Mouse (Mus musculus): ENCODE results near the gene Ercc6. TPM values are rescaled to one million over a fixed set of nuclear protein-coding genes. Genes with fewer than 3 reads are reported as not detected.

Gene Ercc6
- polyA plus RNA-seq, 1 experiment, result 2.0 TPM

DNA sequence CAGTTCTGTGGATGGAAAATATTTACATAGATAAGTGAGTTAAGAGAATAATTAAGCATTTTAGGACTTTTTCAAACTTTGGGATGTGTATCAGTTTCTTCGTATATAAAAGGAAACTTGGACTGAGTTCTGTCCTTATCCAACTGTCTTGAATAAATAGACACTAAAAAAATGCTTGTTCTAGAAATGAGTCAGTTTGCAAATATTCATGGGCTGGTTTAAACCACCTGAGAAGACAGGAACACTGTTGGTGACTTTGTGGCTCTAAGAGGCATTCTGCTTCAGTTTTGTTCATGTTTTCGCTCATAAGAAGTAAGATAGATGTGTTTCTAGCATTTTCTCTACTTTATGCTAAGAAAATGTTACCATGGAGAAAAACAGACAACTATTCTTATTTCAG lies 5.2 kb downstream of the Ercc6 start:
- no peaks in the 10 kb centered on the region for H3K27me3 ChIP-seq (ENCODE audit: control insufficient read depth, insufficient read depth, low read length)
- peaks cover 40% of the 10 kb centered on the region for H3K36me3 ChIP-seq (ENCODE audit: control insufficient read depth, insufficient read depth, low read length)
- H3K4me3 ChIP-seq (ENCODE audit: low read depth, low read length), result no peak overlapping the region
- H3K27ac ChIP-seq (ENCODE audit: insufficient read depth, low read depth, low read length), result no peak overlapping the region
- TF ChIP-seq POLR2A (IDR thresholded peaks at IDR 0.05; ENCODE audit: low read depth, low read length), result no peak
- 91% methylated on average over 2 of the region's 2 CpGs for whole genome bisulfite sequencing
- H3K4me1 ChIP-seq (ENCODE audit: control insufficient read depth, insufficient read depth, insufficient read length, low read length), result peaks cover 5% of the 10 kb centered on the region

DNA sequence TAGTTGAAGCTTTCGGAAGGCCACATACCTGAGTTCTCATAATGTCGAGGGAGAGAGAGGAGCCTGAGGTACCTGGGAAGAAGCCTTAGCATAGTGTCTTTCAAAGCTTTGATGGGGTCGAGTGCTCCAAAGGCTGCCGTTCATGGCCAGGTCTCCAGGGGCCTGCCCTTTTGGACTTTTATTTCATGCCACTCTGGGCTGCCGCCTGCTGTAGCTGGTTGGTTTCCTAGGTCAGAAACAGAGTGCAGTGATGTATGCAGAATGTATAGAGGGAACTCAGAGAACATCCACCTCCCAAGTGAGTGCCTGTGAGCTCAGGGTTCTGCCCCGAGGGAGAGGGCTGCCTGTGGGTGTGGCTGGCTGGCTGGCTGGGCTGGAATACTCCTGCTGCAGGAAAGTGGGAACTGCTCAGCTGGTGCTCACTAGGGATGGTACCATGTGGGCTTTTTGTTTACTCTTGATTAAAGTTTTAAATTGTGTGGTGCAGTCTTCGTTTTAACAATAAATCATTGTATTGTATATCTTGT lies 7.1 kb downstream of the Ercc6 start:
- WGBS, result 63% methylated on average over 7 of the region's 7 CpGs
- Histone ChIP-seq H3K4me1 (ENCODE audit: control insufficient read depth, insufficient read depth, insufficient read length, low read length) (peaks cover 4% of the 10 kb centered on the region), H3K4me3 (ENCODE audit: low read depth, low read length) (no peak overlapping the region), H3K27ac (ENCODE audit: insufficient read depth, low read depth, low read length) (no peak overlapping the region), H3K36me3 (ENCODE audit: control insufficient read depth, insufficient read depth, low read length) (peaks cover 47% of the 10 kb centered on the region), H3K27me3 (ENCODE audit: control insufficient read depth, insufficient read depth, low read length) (no peaks in the 10 kb centered on the region)
- TF ChIP-seq POLR2A (IDR thresholded peaks at IDR 0.05; ENCODE audit: low read depth, low read length) (no peak), CTCF (IDR thresholded peaks at IDR 0.05; ENCODE audit: extremely low read depth, insufficient read length, insufficient replicate concordance, low read depth, low read length) (no peak)

DNA sequence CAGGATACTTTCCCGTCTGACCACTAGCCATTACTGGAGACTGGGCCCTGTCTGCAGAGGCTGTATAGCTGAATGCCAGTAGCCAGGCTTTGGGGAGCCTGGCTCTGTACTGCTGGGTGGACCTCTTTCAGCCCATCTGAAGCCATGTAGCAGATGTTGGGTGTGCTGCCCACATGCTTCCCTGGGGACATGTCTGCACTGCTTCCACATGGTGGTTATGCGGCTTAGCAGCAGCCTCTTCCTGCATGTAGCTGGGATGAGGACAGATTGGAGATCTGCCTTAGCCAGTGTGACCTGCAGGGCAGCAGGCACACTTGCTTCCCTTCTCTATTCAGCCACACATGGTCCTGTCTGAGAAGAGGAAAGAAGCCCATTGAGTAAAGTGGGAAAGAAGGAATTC lies 9.0 kb downstream of the Ercc6 start:
- no peak for TF ChIP-seq CTCF (IDR thresholded peaks at IDR 0.05; ENCODE audit: extremely low read depth, insufficient read length, insufficient replicate concordance, low read depth, low read length)
- no peak for TF ChIP-seq POLR2A (IDR thresholded peaks at IDR 0.05; ENCODE audit: low read depth, low read length)
- Histone ChIP-seq H3K27me3 (ENCODE audit: control insufficient read depth, insufficient read depth, low read length) (no peaks in the 10 kb centered on the region), H3K4me3 (ENCODE audit: low read depth, low read length) (no peak overlapping the region), H3K27ac (ENCODE audit: insufficient read depth, low read depth, low read length) (no peak overlapping the region), H3K36me3 (ENCODE audit: control insufficient read depth, insufficient read depth, low read length) (peaks cover 60% of the 10 kb centered on the region), H3K4me1 (ENCODE audit: control insufficient read depth, insufficient read depth, insufficient read length, low read length) (no peaks in the 10 kb centered on the region)
- 93% methylated on average over 2 of the region's 2 CpGs for WGBS

DNA sequence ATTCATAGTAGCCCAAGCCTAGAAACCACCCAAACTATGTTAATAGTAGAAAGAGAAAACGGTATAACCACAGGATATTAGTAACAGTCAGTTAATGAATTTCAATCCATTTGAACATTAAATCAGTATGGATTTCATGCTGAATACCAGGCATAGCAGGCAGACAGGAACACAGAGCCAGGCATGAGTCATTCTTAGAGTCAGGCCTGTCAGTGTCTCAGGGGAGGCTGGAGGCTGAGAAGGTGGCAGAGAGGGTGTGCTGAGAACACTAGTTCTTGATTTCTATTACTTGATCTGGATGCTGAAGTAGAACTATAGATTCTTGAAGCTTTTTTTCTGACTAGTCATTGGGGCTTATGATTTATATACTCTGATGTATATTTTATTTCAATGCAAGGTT lies 10.8 kb downstream of the Ercc6 start:
- TF ChIP-seq POLR2A (IDR thresholded peaks at IDR 0.05; ENCODE audit: low read depth, low read length) (no peak), CTCF (IDR thresholded peaks at IDR 0.05; ENCODE audit: extremely low read depth, insufficient read length, insufficient replicate concordance, low read depth, low read length) (no peak)
- Histone ChIP-seq H3K4me3 (ENCODE audit: low read depth, low read length) (no peak overlapping the region), H3K4me1 (ENCODE audit: control insufficient read depth, insufficient read depth, insufficient read length, low read length) (no peaks in the 10 kb centered on the region), H3K27me3 (ENCODE audit: control insufficient read depth, insufficient read depth, low read length) (no peaks in the 10 kb centered on the region), H3K27ac (ENCODE audit: insufficient read depth, low read depth, low read length) (no peak overlapping the region), H3K36me3 (ENCODE audit: control insufficient read depth, insufficient read depth, low read length) (peaks cover 59% of the 10 kb centered on the region)
- 90% methylated on average over 1 of the region's 1 CpGs for WGBS

DNA sequence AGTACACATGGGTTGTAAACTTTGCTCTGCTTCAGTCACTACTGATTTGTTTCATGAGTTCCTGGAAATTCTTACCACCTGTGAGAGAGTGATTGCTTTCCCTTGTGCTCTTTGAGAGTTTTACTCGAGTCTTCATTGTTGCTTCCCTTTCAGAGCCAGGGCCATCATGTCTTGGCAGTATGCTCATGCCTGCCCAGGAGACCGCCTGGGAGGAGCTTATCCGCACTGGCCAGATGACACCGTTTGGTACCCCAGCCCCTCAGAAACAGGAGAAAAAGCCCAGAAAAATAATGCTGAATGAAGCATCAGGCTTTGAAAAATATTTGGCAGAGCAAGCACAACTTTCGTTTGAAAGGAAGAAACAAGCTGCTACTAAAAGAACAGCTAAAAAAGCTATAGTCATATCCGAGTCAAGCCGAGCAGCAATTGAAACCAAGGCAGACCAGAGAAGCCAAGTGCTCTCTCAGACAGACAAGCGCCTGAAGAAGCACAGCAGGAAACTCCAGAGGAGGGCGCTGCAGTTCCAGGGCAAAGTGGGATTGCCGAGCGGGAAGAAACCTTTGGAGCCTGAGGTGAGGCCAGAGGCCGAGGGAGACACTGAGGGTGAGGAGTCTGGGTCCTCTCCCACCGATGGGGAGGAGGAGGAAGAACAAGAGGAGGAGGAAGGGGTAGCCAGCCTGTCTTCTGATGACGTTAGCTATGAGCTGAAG lies 12.8 kb downstream of the Ercc6 start:
- H3K4me3 ChIP-seq (ENCODE audit: low read depth, low read length), result no peak overlapping the region
- WGBS, result 78% methylated on average over 14 of the region's 14 CpGs
- H3K27me3 ChIP-seq (ENCODE audit: control insufficient read depth, insufficient read depth, low read length), result no peaks in the 10 kb centered on the region
- H3K36me3 ChIP-seq (ENCODE audit: control insufficient read depth, insufficient read depth, low read length), result peaks cover 39% of the 10 kb centered on the region
- H3K27ac ChIP-seq (ENCODE audit: insufficient read depth, low read depth, low read length), result no peak overlapping the region
- H3K4me1 ChIP-seq (ENCODE audit: control insufficient read depth, insufficient read depth, insufficient read length, low read length), result no peaks in the 10 kb centered on the region
- TF ChIP-seq POLR2A (IDR thresholded peaks at IDR 0.05; ENCODE audit: low read depth, low read length) (no peak), CTCF (IDR thresholded peaks at IDR 0.05; ENCODE audit: extremely low read depth, insufficient read length, insufficient replicate concordance, low read depth, low read length) (no peak)

DNA sequence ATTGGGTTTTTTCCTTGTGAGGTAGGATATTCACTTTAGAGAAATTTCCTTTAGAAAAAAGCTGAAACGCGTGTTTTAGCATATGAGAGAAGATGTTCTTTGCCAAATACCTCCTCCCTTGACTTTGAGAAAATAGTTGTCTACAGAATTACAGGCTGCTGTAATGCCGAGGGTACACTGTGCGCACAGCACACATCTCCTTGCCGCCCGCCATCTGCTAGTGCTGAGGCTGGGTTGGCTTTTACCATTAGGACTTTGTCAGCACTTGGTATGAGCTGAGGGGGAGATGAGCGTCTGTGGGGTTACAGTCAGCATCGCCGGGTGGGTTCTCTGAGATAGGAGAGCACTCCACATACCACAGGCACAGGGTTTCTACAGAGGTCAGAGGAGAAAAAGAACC lies 13.9 kb downstream of the Ercc6 start:
- Histone ChIP-seq H3K36me3 (ENCODE audit: control insufficient read depth, insufficient read depth, low read length) (peaks cover 33% of the 10 kb centered on the region), H3K27ac (ENCODE audit: insufficient read depth, low read depth, low read length) (no peak overlapping the region), H3K4me3 (ENCODE audit: low read depth, low read length) (no peak overlapping the region), H3K4me1 (ENCODE audit: control insufficient read depth, insufficient read depth, insufficient read length, low read length) (no peaks in the 10 kb centered on the region), H3K27me3 (ENCODE audit: control insufficient read depth, insufficient read depth, low read length) (no peaks in the 10 kb centered on the region)
- 96% methylated on average over 9 of the region's 9 CpGs for WGBS
- TF ChIP-seq CTCF (IDR thresholded peaks at IDR 0.05; ENCODE audit: extremely low read depth, insufficient read length, insufficient replicate concordance, low read depth, low read length) (no peak), POLR2A (IDR thresholded peaks at IDR 0.05; ENCODE audit: low read depth, low read length) (no peak)

DNA sequence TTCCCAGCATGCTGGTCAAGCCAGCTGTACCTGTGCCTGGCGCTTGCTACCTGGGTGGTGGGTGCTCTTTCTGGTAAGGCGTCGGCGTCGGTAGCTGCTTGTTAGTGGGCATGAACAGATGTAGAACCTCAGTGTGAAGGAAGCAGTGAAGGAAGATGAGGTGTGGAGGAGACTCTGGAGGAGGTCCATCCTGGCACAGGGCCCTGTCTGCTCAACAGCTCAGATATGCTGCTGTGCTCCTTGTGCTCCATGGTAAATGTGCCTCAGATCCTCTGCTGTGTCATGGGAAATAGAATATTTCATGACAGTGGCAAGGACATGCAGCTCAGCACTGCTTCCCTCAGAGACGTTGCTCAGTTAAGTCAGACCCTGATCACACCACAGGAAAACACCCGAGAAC lies 15.7 kb downstream of the Ercc6 start:
- H3K36me3 ChIP-seq (ENCODE audit: control insufficient read depth, insufficient read depth, low read length), result peaks cover 30% of the 10 kb centered on the region
- no peak overlapping the region for H3K27ac ChIP-seq (ENCODE audit: insufficient read depth, low read depth, low read length)
- no peaks in the 10 kb centered on the region for H3K27me3 ChIP-seq (ENCODE audit: control insufficient read depth, insufficient read depth, low read length)
- TF ChIP-seq POLR2A (IDR thresholded peaks at IDR 0.05; ENCODE audit: low read depth, low read length), result no peak
- TF ChIP-seq CTCF (IDR thresholded peaks at IDR 0.05; ENCODE audit: extremely low read depth, insufficient read length, insufficient replicate concordance, low read depth, low read length), result no peak
- no peak overlapping the region for H3K4me3 ChIP-seq (ENCODE audit: low read depth, low read length)
- WGBS, result 91% methylated on average over 7 of the region's 7 CpGs
- H3K4me1 ChIP-seq (ENCODE audit: control insufficient read depth, insufficient read depth, insufficient read length, low read length), result no peaks in the 10 kb centered on the region
